Mouse (Mus musculus) lung, postnatal 0 days (tissue): Measurements from ENCODE around the gene Prmt8. TPM values are rescaled to one million over a fixed set of nuclear protein-coding genes. Genes with fewer than 3 reads are reported as not detected.

Experiments
- ATAC-seq: fragments of 200-750 bp; cut with Nextera tagmentation; 2 replicates; pipeline ENCODE4 v1.8.0; 2017; ENCODE audit warnings: moderate library complexity
- DNase-seq: peaks from one replicate; pipeline ENCODE4 v3.0.0-alpha.2; 2016; ENCODE audit warnings: low spot score
- H3K27ac ChIP-seq: fragments of 300-500 bp; sonication (generic); 2 replicates; pipeline ENCODE4 v1.5.1; 2014; ENCODE audit warnings: antibody characterized with exemption, mild to moderate bottlenecking, low read length, mixed read lengths
- H3K27me3 ChIP-seq: fragments of 300-500 bp; sonication (generic); replicated peaks from 2 replicates; pipeline ENCODE4 v1.6.1; 2014; ENCODE audit warnings: low read length, mixed read lengths; ENCODE audit not compliant: insufficient read depth
- H3K36me3 ChIP-seq: fragments of 300-500 bp; sonication (generic); 2 replicates; pipeline ENCODE4 v1.6.1; 2014; ENCODE audit warnings: low read length, mixed read lengths; ENCODE audit not compliant: insufficient read depth
- H3K4me1 ChIP-seq: fragments of 300-500 bp; sonication (generic); 2 replicates; pipeline ENCODE4 v1.6.1; 2014; ENCODE audit warnings: antibody characterized with exemption, low read depth, low read length, mixed read lengths; ENCODE audit not compliant: insufficient read depth
- H3K4me2 ChIP-seq: fragments of 300-500 bp; sonication (generic); replicated peaks from 2 replicates; pipeline ENCODE4 v1.6.1; 2014; ENCODE audit warnings: low read depth, mild to moderate bottlenecking, low read length, moderate library complexity, mixed read lengths
- H3K4me3 ChIP-seq: fragments of 300-500 bp; sonication (generic); 2 replicates; pipeline ENCODE4 v1.5.1; 2014; ENCODE audit warnings: low read depth, low read length
- H3K9ac ChIP-seq: fragments of 300-500 bp; sonication (generic); replicated peaks from 2 replicates; pipeline ENCODE4 v1.6.1; 2014; ENCODE audit warnings: low read depth, mild to moderate bottlenecking
- H3K9me3 ChIP-seq: fragments of 300-500 bp; sonication (generic); 2 replicates; pipeline ENCODE4 v1.6.1; 2016; ENCODE audit warnings: low read length, mixed read lengths
- CTCF ChIP-seq: IDR thresholded peaks from 2 replicates; pipeline ENCODE4 v1.5.1; 2016; ENCODE audit warnings: antibody characterized with exemption, mild to moderate bottlenecking
- EP300 ChIP-seq: IDR thresholded peaks from 2 replicates; pipeline ENCODE4 v1.6.1; 2016; ENCODE audit warnings: antibody characterized with exemption, mild to moderate bottlenecking, control low read depth
- WGBS: fragments of 180-500 bp; shearing (Covaris S2); extraction: QIAGEN DNeasy Blood & Tissue Kit; methylation state at CpG from one replicate; pipeline ENCODE4 v1.1.7; 2014; 5-methylcytosine and 5-hydroxymethylcytosine counted together
- polyA plus RNA-seq: library from polyadenylated mRNA; unstranded; fragments of >200 nt; fragmentation: Nextera tagmentation; extraction: Ambion mirVana; gene quantifications from 2 replicates; pipeline ENCODE4 v1.2.1, GENCODE M21; 2015

Prmt8 gene
- polyA plus RNA-seq, 1 experiment from 2014 or later, result 0.80 TPM

DNA sequence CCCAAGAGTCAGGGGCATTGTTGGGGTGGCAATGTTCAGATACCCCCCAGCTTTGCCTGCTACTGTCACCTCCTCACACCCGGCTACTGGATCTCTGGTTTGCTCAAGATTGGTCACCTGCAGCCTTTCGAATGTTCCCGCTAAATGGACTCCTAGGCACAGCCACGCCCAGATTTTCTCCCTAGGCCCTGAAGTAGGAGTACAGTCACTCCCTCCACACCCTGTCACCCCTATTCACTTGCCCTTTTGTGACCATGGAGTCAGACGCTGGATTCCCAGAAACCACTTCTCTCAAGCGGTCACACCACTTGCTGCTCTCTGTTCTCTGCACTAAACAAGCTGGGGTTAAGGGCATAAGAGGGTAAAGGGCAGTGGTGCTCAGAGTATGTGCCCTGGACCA, 28.1 kb downstream of the Prmt8 start:
- WGBS, result 57% methylated on average over 6 of the region's 6 CpGs
- Histone ChIP-seq H3K9me3 (no peaks in the 10 kb centered on the region), H3K27ac (no peak overlapping the region), H3K9ac (no peak overlapping the region), H3K36me3 (no peaks in the 10 kb centered on the region), H3K27me3 (no peaks in the 10 kb centered on the region), H3K4me1 (no peaks in the 10 kb centered on the region), H3K4me2 (no peak overlapping the region), H3K4me3 (no peak overlapping the region)
- ATAC-seq, result peak; percentile 58
- TF ChIP-seq CTCF (no peak), EP300 (no peak)
- DNase-seq, result peak; percentile 65

DNA sequence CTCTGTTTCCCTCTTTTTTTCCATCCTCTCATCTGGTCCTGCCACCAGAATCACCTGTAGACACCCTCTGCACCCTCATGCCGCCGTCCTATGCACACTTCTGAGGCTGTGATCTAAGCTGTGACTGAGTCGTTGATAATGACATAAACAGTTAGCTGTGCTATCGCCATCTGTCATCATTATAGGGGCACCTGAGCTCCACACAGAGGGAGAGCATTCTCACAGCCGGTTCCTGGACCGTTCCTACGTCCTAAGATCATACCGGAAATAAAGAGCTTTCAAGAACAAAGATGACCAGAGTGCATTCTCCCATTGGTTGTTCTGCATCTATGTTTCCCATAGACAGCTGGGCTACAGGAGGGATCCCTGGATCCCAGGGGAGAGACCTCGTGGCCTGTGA, 28.6 kb downstream of the Prmt8 start:
- no peaks in the 10 kb centered on the region for H3K36me3 ChIP-seq
- H3K4me1 ChIP-seq, result no peaks in the 10 kb centered on the region
- no peak overlapping the region for H3K4me2 ChIP-seq
- ATAC-seq, result no peak
- WGBS, result 56% methylated on average over 9 of the region's 9 CpGs
- H3K4me3 ChIP-seq, result no peak overlapping the region
- H3K27me3 ChIP-seq, result no peaks in the 10 kb centered on the region
- no peak overlapping the region for H3K27ac ChIP-seq
- no peak for TF ChIP-seq CTCF
- no peak for TF ChIP-seq EP300
- no peaks in the 10 kb centered on the region for H3K9me3 ChIP-seq
- H3K9ac ChIP-seq, result no peak overlapping the region
- DNase-seq, result no peak

- WGBS, result 67% methylated on average over 5 of the region's 5 CpGs
- no peak for TF ChIP-seq CTCF
- TF ChIP-seq EP300, result no peak
- H3K36me3 ChIP-seq, result no peaks in the 10 kb centered on the region
These were observed 29.4 kb downstream of the Prmt8 start for GRCm38 (mm10) chr6:127739921-127740320.

GRCm38 (mm10) chr6:127735130-127735981, 33.9 kb downstream of the Prmt8 start:
- no peak overlapping the region for H3K4me2 ChIP-seq
- no peaks in the 10 kb centered on the region for H3K9me3 ChIP-seq
- H3K36me3 ChIP-seq, result no peaks in the 10 kb centered on the region
- H3K9ac ChIP-seq, result no peak overlapping the region
- H3K27ac ChIP-seq, result no peak overlapping the region
- H3K4me3 ChIP-seq, result no peak overlapping the region
- 55% methylated on average over 13 of the region's 13 CpGs for WGBS
- no peak for ATAC-seq
- DNase-seq, result no peak
- no peaks in the 10 kb centered on the region for H3K4me1 ChIP-seq
- TF ChIP-seq EP300 (no peak), CTCF (no peak)
- no peaks in the 10 kb centered on the region for H3K27me3 ChIP-seq

More at GRCm38 (mm10) chr6:127739921-127740320, 29.4 kb downstream of the Prmt8 start:
- H3K9ac ChIP-seq, result no peak overlapping the region
- no peak for DNase-seq
- H3K4me3 ChIP-seq, result no peak overlapping the region
- ATAC-seq, result no peak
- H3K4me1 ChIP-seq, result no peaks in the 10 kb centered on the region
- H3K27ac ChIP-seq, result no peak overlapping the region
- H3K9me3 ChIP-seq, result no peaks in the 10 kb centered on the region
- no peak overlapping the region for H3K4me2 ChIP-seq
- H3K27me3 ChIP-seq, result no peaks in the 10 kb centered on the region

GRCm38 (mm10) chr6:127723126-127723525, 46.1 kb downstream of the Prmt8 start:
- Histone ChIP-seq H3K4me1 (no peaks in the 10 kb centered on the region), H3K27ac (no peak overlapping the region), H3K9ac (no peak overlapping the region), H3K4me2 (no peak overlapping the region), H3K27me3 (no peaks in the 10 kb centered on the region), H3K9me3 (no peaks in the 10 kb centered on the region), H3K4me3 (no peak overlapping the region), H3K36me3 (no peaks in the 10 kb centered on the region)
- DNase-seq (no peak), ATAC-seq (no peak)
- WGBS, result 63% methylated on average over 8 of the region's 8 CpGs
- no peak for TF ChIP-seq EP300
- TF ChIP-seq CTCF, result no peak

- Histone ChIP-seq H3K9me3 (no peaks in the 10 kb centered on the region), H3K27me3 (no peaks in the 10 kb centered on the region), H3K4me3 (no peak overlapping the region), H3K27ac (no peak overlapping the region), H3K9ac (no peak overlapping the region), H3K4me2 (no peak overlapping the region), H3K36me3 (no peaks in the 10 kb centered on the region), H3K4me1 (no peaks in the 10 kb centered on the region)
- no peak for TF ChIP-seq CTCF
- no peak for TF ChIP-seq EP300
- ATAC-seq (no peak), DNase-seq (no peak)
- 86% methylated on average over 14 of the region's 14 CpGs for WGBS
These were observed 49.4 kb downstream of the Prmt8 start for GRCm38 (mm10) chr6:127719875-127720274.
